Mouse (Mus musculus): Measurements from ENCODE around the gene Rd3l. TPM values are rescaled to one million over a fixed set of nuclear protein-coding genes. Genes with fewer than 3 reads are reported as not detected.

Rd3l gene
- polyA plus RNA-seq, 1 experiment = 1.3 TPM

DNA sequence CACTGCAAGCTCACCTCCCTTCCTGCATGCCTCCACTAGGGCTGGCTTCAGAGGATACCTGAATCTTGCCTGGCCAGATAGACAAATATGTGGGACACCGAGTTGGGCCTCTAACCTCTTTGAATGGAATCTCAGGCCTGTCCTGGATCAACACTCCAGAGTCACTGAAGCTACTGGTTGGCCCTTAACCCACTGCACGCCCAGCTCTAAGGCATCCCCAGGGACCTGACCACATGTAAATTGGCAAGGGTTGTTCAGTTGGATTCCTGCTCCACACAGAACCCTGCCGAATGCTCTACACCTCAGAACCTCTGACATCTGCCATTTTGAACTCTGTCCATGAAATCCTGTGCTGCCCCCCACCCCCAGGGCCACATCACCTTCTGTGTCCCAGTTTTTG is 48.6 kb downstream of the Rd3l start:
- TF ChIP-seq POLR2A (IDR thresholded peaks at IDR 0.05; ENCODE audit: borderline replicate concordance, insufficient read depth, low read length) = no peak
- TF ChIP-seq CTCF (IDR thresholded peaks at IDR 0.05; ENCODE audit: borderline replicate concordance, insufficient read depth, low read depth, low read length) = no peak
- 61% methylated on average over 3 of the region's 3 CpGs for WGBS
- Histone ChIP-seq H3K27ac (ENCODE audit: insufficient read depth, low read length) (no peak overlapping the region), H3K4me1 (ENCODE audit: control insufficient read depth, insufficient read depth, low read length) (peaks cover 34% of the 10 kb centered on the region), H3K27me3 (ENCODE audit: control insufficient read depth, insufficient read depth, low read length) (no peaks in the 10 kb centered on the region), H3K4me3 (replicated peaks; ENCODE audit: insufficient read depth, low read depth, low read length) (no peak overlapping the region)
- DNase-seq = no peak

DNA sequence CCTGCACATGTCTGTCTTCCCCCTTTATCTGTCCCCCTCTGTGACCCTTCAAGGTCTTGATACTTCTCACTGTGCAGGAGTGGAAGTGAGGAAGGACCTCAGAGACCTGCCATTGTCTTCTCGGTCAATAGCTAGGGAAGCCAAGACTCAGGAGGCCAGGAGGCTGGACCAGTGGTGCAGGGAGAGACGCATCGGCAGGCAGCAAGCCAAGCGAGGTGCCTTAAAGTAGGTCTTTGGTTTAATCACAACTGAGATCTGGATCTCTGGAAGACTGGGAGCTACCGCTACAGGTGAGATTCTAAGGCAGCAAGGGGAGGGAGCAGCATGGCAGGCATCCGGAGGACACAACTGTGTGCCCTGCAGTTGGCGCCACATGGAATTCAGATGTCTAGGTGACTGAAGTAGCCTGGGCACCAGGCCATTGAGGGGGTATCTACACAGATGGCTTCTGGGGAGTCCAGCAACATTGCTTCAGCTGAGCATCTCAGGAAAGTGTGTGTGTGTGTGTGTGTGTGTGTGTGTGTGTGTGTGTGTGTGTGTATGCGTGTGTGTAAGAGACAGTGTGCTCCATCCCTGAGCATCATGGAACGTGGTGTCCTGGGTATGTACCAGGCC is 49.6 kb downstream of the Rd3l start:
- H3K4me1 ChIP-seq (ENCODE audit: control insufficient read depth, insufficient read depth, low read length) = peaks cover 39% of the 10 kb centered on the region
- WGBS = 65% methylated on average over 9 of the region's 9 CpGs

More for the DNA sequence above, 49.6 kb downstream of the Rd3l start:
- Histone ChIP-seq H3K27ac (ENCODE audit: insufficient read depth, low read length) (no peak overlapping the region), H3K4me3 (replicated peaks; ENCODE audit: insufficient read depth, low read depth, low read length) (no peak overlapping the region), H3K27me3 (ENCODE audit: control insufficient read depth, insufficient read depth, low read length) (no peaks in the 10 kb centered on the region)
- DNase-seq = no peak
- no peak for TF ChIP-seq CTCF (IDR thresholded peaks at IDR 0.05; ENCODE audit: borderline replicate concordance, insufficient read depth, low read depth, low read length)
- no peak for TF ChIP-seq POLR2A (IDR thresholded peaks at IDR 0.05; ENCODE audit: borderline replicate concordance, insufficient read depth, low read length)

Other genes with a start within 250 kb of the Rd3l start
- 874 and 889 TPM in 2 replicates for gene Klc1, start 222.5 kb downstream of the Rd3l start, polyA plus RNA-seq (2012; rRNA removed)
- gene Xrcc3, start 167.4 kb downstream of the Rd3l start, polyA plus RNA-seq (2012; rRNA removed) = 16.7 and 19.2 TPM in 2 replicates
- gene Zfyve21, start 167.1 kb downstream of the Rd3l start, polyA plus RNA-seq (2012; rRNA removed) = 31.6 and 33.4 TPM in 2 replicates
- 37.8 and 38.4 TPM in 2 replicates for gene Ppp1r13b, start 73.2 kb downstream of the Rd3l start, polyA plus RNA-seq (2012; rRNA removed)
- gene Atp5mpl, start 14.3 kb downstream of the Rd3l start, polyA plus RNA-seq (2012; rRNA removed) = 359 and 364 TPM in 2 replicates
- gene Tdrd9, start 9.8 kb downstream of the Rd3l start, polyA plus RNA-seq (2012; rRNA removed) = 0.17 and 0.21 TPM in 2 replicates
- gene Aspg, start 125.4 kb upstream of the Rd3l start, polyA plus RNA-seq (2012; rRNA removed) = 2.5 and 3.2 TPM in 2 replicates
- gene Kif26a, start 164.9 kb upstream of the Rd3l start, polyA plus RNA-seq (2012; rRNA removed) = 2.4 TPM in 2 replicates

All from cerebellum, adult 2 months (tissue).